Mouse (Mus musculus) spleen, adult 2 months (tissue): ENCODE measurements around the gene Gse1.

ENCODE experiments used
- CTCF ChIP-seq: fragments of 200-500 bp; IDR thresholded peaks from 2 replicates; pipeline ENCODE4 v1.5.1; 2011; ENCODE audit warnings: mild to moderate bottlenecking, inconsistent platforms; ENCODE audit not compliant: insufficient read depth, insufficient read length, insufficient replicate concordance; ENCODE audit errors: extremely low read depth
- POLR2A ChIP-seq: fragments of 200-500 bp; IDR thresholded peaks from 2 replicates; pipeline ENCODE4 v1.6.1; 2011; ENCODE audit warnings: low read depth, low read length, inconsistent platforms

DNA sequence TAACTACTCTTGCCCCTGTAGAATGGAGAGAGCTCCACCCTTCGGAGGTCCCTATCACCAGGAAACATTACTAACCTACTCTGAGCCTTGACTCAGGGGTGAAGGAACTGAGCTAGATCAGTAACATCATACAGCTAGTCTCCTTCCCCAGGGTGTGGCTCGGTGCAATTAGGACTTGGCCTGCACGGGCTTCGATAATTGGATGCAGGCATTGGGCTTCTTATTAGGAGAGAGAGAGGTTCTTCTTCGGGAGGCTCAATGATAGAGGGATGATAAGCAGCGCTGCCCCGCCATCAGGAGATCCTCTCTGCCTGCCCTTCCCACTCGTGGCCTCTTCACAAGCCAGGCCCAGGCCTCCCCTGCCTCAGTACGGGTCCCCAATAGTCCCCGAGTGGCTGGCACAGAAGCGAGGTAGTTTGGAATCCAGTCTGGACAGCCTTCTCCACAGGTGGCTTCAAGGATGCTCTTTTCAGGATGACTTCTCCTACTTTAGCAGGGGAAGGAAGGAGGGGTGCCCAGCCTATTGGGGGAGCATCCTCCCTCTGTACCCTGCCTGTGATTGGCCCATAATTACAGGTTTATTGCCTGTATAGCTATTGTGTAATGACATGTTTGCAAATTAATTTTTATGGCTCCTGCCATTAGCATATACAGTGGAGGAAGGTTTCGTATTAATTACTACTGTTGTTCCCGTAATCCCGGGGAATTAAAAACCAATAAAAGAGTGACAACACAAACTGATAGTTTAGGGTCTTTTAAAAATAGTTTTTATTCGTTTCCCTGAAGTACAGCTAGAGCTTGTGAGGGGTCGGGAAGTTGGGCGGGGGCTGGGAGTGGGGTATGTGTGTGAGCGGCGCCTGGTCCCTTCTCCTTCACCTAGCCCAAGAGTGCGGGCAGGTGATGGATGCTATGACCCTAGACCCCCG, 257.6 kb downstream of the Gse1 start:
- TF ChIP-seq CTCF (no peak), POLR2A (no peak)
